Mouse (Mus musculus): ENCODE measurements around the gene Abcc5.

DNA sequence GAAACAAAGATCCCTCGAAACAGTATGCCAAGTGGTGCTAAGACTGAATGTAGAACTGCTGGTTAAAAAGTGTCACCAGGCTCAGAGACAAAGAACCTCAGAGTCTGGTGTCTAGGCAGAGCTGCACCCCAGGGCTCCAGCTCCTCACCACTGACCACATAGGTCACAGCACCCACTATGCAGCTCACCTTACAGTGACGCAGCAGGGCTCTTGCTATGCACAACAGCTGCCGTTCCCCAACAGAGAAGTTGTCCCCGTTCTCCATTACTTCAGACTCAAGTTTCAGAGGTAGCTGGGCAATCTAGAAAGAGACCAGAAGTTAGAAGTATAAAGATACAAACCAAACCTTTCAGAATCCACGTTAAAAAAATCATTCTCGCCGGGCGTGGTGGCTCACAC, 91.3 kb downstream of the Abcc5 start:
- TF ChIP-seq CTCF (IDR thresholded peaks at IDR 0.05; ENCODE audit: extremely low read depth, insufficient read depth, insufficient read length, insufficient replicate concordance) (no peak), POLR2A (IDR thresholded peaks at IDR 0.05; ENCODE audit: low read depth, low read length) (no peak)
